Mouse (Mus musculus): ENCODE data around the gene Sfmbt2.
A peak's percentile ranks its signal among the peaks of the same experiment; 100 is the strongest.

Gene Sfmbt2

DNA sequence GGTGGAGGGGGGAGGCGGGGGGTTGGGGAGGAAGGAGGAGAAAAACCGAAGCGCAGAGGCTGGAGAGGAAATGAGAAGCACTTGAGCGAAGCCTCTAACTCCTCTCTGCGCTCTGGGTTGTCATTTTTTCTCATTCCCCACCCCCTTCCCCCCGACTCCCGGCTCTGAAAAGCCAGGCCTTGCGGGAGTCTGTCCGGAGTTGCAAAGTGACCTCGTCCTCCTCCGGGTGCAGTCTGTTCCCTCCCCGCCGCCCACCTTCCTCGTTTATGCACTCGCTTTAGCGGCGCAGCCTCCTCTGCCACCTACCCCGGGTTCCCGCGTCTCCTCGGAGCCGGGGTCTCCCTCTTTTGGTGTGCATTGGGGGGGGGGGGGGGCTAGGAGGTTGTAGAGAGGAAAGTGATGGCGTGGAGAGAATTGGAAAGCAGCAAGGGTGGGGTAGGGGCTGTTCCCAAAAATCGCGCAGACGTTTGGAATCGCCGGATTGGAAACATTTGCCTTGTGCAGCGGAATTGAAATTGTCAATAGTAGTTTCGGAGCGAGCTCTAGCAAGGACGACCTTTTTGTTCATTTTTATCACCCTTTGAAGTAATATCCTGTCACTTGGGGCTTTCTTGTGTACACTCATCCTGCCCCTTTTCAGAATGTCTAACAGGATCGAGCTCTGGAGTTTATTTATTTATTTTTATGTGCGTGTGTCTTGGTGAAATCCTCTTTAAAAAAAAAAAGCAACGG lies 2.6 kb downstream of the Sfmbt2 start:
- peak; percentile 15 for DNase-seq

DNA sequence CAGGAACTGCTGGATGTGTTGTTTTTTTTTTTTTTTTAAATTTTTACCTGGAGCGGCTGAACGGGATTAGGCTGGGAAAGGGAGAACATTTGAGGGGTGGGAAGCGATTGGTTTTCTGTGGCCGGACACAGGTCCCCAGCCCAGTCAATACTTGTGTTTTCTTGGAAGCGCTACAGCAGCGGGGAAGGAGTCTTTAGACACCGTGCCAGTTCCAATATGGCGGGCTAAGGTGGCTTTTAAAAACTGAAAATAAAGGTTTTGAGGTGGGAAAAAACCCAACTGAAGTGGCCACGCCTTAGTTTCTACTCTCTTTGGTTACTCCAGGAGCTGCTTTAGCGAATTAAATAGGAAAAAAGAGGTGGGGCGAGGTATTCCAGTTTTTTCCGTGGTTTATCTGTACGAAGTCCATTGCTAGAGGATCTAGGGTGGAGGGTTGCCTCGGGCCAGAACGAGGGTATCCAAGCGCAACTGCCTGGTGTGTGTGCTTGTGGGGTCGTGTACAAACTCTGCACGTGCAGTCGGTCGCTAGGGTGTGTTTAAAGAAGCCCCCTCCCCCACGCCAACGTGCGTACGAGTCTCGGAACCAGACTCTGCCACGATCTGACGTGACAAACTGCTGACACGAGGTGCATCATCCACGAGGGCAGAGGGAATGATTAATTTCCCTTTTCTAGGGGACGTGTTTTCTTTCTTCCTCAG lies 3.3 kb downstream of the Sfmbt2 start:
- DNase-seq = no peak

DNA sequence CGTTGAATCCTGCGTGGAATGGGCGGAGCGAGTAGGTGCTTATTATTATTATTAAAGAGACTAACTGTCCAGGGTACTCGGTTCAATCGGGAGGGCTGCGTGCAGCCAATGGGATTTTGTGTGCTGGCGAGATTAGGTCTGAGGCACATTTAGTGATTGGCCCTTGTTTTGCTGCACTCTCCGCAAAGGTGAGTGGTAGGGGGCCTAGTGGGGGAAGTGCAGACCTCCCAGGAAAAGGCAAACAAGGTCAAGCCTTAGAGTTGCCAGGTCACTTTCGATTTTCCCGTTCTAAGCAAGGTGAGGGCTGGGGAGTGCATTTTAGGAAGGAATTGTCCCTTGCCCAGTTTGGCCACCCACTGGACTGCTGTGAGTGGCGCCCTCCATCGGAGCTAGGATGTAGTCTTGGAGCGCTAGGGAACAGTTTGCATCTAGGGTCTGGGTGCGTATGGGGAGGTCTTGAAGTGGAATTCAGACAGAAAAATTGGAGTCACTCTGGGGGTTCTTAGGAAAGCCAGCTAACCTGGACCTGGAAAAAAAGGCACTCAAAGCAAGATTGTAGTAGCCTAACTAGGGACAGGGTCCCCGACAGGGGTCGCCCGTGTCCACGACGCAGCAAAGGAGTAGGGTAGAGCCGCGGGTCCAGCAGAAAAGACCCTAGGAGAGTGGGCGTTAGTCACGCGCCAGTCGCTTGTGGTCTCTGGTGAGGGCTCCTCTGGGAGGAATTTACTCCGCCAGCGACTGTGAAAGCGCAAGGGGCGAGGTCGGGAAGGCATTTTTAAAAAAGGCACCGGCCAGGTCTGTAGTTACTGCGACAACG lies 4.1 kb downstream of the Sfmbt2 start:
- peak; percentile 7 for DNase-seq

DNA sequence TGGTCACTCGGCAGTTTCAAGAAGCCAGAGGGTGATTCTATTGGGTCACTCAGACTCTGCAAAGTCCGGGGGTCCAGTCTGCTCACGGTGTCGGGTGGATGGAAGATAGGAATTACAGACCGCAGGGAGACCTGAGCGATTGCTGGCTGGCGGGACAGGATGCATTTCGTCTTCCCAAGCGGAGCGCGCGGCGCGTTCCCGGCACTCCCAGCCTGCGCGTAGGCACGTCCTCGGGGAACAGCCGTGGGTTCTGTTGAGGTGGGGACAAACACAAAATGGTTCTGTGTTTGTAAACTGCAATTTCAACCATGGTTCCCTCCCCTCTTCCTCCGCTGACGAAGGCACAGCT lies 4.7 kb downstream of the Sfmbt2 start:
- no peak for DNase-seq

DNA sequence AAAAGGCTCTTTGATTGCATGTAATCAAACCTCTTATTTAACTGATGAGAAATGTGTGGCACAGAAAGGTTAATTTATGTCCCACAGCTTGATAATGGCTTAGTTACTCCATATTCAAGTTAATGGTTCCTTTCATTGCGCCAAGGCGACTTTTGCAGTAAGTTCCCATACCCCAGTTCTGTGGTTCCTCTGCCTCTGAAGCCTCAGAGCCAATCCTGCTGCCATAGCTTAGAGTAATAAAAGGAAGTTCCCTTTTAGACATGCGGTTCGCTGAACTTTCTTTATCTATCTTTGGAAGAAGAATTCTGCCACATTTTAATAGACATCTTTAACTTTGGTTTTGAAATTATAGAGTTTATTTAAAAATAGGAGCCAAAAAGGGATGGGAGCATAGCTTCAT lies 19.7 kb downstream of the Sfmbt2 start:
- no peak for DNase-seq

DNA sequence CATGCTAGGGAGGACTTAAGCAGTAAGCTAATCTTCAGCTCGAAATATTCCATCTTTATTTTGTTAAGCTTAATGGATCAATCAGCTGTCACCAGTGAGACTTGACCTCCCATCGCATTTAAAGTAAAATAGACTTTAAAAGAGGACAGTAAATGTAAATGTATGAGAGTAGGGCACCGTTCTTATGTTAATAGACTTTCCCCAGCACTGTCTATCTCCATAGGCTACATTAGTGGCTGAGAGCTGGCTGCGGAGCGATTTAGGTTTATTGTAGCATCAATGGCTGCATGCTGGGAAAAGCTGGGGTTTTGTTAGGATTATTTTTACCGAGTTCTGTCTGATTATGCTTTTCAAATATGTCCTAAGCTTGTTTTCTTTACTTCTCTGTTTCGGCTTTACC lies 20.5 kb downstream of the Sfmbt2 start:
- no peak for DNase-seq

DNA sequence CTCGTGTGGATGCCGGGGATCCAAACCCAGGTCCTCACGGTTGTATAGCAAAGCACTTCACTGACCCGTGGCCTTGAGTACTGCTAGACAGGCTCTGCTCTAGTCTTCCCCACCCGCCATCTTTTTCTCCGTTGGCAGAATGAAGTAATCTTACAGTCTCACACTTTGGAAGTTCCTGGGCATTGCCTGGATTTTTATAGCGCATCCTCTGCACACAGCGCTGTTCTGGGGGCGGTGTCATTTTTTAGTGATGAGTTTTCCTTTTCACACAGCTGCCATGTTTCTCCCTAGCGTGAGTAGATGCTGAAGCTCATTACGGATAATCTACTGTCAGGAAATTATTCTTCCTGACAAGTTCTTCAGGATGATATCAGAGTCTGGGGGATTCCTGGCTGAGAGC lies 24.8 kb downstream of the Sfmbt2 start:
- DNase-seq = no peak

DNA sequence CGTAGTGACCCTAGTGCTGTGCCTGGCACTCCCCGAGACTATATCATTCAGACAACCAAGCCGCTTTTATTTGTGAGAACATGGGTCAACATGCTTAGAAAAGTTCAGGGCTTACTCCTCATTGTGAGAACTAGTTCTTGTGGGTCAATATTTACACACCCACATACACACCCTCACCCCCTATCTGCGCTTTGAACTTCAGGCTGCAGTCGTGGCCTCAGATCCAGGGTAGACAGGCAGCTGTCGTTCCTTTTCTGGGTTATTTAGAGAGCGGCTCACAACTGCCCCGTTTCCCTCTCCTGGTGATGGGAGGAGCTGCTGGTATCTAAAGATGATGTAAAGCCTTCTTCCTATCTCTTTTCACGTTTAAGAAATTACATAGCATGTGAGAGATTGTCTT lies 27.5 kb downstream of the Sfmbt2 start:
- no peak for DNase-seq

DNA sequence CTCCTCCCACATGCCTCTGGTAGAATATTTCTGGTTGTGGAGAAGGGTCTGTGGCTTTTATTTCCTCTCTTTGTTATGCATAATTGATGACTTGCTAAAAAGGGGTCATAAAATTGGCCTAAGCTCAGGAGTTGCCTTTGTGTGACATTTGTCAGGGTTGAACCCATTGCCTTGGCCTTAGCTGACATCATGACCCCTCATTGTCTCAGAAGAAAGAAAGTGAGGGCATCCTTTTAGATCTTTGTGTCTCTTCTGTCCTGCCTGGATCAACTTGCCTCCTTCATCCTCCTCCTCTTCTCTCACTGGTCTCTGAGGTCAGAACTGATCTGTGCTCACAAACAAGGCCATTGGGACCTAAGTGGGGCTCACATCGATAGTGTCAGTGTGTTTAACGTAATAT lies 35.8 kb downstream of the Sfmbt2 start:
- DNase-seq = no peak

DNA sequence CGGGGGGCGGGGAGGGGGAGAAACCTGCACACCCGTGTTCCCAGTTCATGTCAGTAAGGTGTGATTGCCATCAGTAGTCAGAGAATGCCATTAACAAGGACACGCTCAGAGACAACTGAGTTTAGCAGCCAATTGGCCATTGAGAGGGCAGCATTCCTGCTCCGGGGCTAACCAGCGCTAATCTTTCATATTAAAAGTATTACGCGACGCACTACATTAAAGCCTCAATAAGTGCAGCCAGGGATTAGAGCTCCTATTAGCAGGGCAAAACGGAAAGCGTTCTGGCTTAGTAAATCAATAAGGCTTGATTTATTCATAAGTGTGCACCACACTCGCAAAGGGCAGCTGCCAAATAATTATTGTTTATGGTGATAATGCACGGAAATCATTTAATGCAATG lies 39.1 kb downstream of the Sfmbt2 start:
- DNase-seq = no peak

DNA sequence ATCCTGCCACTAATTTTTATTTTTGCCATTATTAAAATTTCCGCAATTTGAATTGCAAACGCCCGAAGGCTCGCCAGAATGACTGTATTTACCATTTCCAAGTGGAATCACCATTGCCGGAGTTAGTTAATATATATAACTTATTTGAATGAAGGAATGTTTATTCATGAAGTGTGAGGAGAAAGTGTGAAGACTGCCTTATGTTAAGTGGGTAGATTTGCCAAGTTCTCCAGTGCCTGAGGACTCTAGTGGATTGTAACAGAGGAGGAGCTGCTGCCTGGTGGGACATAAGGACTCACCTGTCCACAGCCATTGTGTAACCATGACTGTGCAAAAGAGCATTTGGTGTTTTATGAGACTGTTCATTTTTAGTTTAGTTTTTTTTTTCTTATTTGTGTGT lies 39.8 kb downstream of the Sfmbt2 start:
- no peak for DNase-seq

DNA sequence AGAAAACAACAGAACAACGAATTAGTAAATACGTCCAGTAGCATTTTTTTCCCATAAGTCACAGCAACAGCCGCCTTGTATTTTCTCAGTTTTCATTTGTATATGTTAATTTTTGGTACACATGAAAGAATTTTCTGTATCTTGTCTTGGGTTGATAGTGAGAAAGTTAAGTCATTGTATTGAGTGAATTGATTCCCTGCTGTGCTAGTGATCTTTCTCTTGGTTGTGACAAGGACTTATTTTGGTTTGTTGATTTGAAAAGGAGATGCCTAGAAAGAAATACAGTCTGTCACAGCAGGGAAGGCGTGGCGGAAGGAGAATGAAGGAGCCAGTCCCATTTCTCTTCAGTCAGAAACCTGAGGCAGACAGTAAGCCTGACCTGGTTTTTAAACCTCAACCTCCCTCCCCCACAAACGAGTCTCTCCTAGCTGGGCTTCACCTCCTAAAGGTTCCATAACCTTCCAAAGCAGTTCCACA lies 50.7 kb downstream of the Sfmbt2 start:
- DNase-seq = no peak

DNA sequence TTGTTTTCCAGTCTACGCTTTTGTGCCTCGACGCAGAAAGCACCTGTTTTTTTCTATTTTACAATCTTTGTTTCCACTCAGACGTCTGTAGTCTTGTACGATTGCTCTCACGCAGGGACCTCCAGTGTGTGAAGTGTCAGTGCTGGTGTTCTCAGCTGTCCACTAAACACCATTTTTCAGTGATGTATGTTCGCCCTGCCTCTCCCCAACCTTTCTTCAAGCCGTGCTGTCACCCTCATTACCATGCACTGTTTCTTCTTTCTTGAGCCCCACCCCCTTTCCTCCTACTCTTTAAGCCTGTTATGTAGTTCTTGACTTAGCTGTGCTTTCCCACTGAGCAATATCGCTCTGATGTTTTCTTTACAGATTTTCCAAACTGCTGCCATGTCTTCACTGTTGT lies 67.0 kb downstream of the Sfmbt2 start:
- DNase-seq = no peak

DNA sequence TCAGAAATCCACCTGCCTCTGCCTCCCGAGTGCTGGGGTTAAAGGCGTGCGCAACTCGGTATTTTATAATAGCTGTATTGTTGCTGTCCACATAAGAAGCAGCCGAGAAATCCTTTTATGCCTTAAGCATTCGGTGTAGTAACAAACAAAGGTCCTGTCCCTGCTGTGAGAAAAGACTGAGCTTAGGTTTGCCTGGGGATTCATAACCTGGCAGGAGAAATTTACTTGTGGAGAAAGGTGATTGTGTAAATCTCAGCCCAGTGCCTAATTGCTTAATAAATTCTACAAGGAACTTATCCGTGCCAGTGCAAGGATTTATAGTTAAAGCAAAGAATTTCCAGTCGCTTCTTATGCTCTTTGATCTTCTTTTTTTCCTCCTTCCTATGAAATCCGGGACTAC lies 71.5 kb downstream of the Sfmbt2 start:
- DNase-seq = no peak

DNA sequence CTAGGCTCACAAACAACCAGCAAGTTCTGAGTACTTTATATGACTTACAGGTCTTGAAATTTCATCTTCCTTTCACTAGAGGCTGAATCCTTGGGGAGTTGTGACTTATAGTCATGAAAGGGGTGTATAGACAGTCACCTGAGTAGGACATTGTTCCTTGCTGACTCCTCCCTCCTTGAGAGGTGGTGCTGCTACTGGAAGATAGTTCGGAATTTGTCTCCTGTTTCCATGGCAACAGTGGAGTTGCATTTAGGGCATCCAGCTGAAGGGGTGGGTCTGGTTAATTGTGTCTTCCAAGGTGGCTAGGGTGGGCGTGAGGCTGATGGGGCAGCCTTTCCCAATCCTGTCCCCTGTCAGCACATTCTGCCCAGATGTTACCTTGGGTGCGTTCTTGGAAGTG lies 83.3 kb downstream of the Sfmbt2 start:
- no peak for DNase-seq

DNA sequence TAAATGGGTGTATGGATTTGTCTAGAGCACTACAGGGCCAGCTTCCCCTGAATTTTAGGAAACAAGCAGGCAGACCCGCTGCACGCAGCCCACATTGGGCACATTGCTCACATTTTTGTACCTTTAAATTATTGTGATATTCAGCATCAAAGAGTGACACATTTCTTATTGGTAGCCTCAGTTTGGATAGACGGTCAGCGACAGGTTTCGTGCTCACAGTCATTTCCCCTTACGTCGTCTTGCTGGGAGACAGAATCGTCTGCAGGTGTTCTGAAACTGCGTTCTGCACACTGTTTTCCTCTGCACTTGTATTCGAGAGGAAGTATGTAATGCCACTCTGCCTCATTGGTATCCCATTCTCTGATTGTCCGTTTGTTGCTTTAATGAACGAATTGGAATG lies 88.0 kb downstream of the Sfmbt2 start:
- DNase-seq = no peak

DNA sequence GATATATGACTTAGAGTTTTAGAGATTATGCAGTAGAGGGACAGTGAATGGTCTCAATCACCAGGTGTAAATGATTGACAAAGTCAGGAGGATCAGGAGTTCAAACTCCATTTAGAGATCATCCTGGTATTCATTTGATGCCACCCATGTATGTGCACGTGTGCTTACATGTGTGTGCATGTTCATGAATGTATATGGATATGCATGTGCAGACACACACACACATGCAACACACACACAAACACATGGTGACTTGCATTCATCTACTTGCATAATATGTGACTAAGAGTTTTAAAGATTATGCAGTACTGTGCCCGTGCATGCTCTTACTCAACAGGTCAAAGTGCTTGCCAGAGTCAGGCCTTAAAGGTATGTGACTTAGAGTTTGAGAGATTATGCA lies 146.2 kb downstream of the Sfmbt2 start:
- DNase-seq = no peak

DNA sequence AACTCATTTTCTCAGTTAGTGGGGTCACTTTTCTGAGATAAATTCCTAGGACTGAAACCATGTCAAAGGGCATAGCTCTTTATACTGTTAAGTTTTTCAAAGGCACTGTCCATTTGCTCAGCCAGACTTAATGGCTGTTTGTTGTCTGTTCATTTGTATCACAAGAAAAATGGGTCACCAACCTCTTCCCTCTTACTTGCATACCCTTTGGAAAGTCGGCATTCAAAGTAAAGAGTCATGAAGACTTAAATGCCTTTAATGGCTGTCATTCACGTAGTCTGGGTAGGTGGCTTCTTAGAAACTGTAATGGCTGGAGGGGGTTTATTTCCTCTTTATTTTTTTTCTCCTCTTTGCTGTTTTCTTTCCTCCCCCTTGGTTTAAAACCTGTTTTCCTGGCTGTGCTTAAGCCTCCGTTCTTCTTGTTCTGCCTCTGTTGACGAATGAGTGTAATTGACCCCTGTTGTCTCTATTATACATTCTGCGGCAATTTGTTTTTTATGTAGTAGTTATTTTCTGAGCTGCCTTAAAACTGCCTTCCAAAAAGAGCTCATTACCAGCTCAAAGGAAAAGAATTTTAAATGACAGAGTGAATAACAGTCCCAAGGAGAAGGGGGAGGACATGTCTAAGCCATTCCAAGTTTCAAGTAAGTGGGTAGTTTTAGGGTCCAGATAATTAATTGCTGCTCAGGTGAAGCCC lies 151.6 kb downstream of the Sfmbt2 start:
- DNase-seq = no peak

DNA sequence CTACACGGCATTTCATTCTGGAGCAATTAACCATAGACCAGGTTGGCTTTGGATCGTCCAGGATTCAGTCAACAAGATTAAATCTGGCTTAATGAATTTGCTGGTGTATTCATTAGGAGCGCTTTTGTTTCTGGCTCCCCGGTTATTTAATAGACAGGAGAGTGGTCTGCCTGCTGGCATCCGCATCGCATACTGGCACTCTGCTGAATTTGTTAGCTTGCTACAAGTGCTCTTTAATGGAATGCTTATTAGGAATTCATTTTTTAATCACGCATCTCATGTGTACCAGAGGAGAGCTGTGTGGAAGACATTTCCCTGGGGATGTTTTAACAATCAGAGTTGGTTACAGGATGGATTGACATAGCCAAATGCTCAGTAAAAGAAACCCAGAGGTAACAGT lies 155.3 kb downstream of the Sfmbt2 start:
- DNase-seq = no peak

DNA sequence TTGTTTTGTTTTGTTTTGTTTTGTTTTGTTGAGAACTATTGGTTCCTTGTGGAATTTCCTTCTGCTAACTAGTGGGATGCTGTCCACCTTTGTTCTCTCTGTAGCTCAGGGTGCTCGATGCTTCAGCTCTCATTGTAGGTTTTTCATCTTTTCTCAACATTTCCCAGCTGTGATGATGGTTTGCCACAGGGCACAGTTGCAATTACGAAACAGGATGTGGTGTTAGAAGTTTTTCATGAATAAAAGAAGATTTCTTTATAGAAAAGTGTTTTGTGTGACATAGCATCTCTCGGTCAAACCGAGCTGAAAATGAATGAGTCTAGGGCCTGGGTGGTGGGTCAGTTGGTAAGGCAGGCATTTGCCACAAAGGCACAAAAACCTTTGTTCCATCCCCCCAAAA lies 171.5 kb downstream of the Sfmbt2 start:
- DNase-seq = no peak

DNA sequence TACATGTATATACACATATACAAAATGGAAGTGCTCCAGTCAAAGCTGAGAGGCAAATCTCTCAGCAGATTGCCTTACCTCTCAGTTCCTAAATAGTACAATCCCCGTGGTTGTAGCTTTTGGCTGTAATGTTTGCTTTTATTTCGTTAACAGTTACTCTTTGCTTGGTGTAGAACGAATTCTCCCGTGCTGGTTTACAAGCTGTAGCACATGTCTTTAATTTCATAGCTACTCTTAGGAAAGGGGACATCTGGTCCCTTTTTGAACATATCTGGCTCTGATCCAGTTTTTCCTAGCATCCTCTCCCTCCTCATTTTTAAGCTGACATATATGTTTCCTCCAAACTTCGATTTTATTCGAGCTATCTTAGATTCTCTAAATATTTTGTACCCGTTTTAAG lies 172.1 kb downstream of the Sfmbt2 start:
- no peak for DNase-seq

DNA sequence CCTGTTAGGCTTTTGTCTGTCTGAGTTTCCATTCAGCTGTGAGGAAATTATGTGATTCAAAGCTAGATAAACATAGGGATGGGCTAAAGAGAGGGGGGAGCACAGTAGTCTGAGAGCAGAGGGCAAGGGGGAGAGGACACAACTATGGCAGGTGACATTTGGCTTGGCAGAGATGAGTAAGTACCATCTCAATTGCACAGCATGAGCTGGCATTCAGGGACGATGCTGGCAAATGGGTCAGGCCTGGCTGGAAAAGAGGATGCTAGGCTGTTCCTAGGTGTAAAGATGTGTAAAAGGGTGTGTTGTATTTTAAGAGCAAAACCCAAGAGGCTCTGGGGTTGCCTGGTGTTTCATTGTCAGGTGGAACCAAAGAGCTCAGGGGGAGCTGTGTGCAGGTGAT lies 188.5 kb downstream of the Sfmbt2 start:
- no peak for DNase-seq

DNA sequence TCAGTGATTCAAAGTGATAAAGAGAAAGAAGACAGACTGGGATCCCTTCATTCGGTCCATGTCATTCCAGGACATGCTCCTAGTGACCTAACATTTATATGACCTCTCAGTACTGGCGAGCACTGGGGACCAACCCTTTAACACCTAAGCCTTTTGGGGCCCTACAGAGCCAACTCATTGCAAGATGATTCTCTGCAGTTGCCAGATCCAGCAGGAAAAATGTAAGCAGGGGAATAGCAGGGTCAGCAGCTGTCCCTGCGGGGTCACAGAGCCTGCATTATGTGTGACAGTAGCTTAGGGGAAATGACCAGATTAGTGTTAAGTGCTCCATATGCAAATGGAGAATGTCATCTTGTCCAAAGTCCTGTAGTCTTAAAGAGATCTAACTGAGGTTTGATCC lies 195.2 kb downstream of the Sfmbt2 start:
- no peak for DNase-seq

All from lung, postnatal 14 days (tissue).